In genomic region chr11:35797751-35798494, GRCm38 (mm10) we compare ENCODE assay signal across 8 mouse cellular contexts. TPM values are rescaled to one million over a fixed set of nuclear protein-coding genes. Genes with fewer than 3 reads are reported as not detected.
DNase-seq lines count a peak whose midpoint lies in the region; ATAC-seq lines count a peak whose summit lies in the region.

No protein-coding gene starts in this region.

- peaks cover 12% of the 10 kb centered on the region for H3K4me1 ChIP-seq in embryonic facial prominence, embryonic 15.5 days
- peaks cover 22% of the 10 kb centered on the region for H3K4me1 ChIP-seq in midbrain, embryonic 15.5 days

- H3K9ac ChIP-seq in embryonic facial prominence, embryonic 15.5 days: no peak overlapping the region
- peak overlapping the region; percentile 80 for H3K9ac ChIP-seq in midbrain, embryonic 15.5 days

- ATAC-seq in embryonic facial prominence, embryonic 15.5 days (ENCODE audit: insufficient number of reproducible peaks, low FRiP score, low TSS enrichment, low read depth): no peak
- peak; percentile 84 for ATAC-seq in midbrain, embryonic 15.5 days (replicated peaks)
- no peak for ATAC-seq in CD4-positive, CD25-positive, alpha-beta regulatory T cell, adult 4 months

- no peaks in the 10 kb centered on the region for H3K36me3 ChIP-seq in embryonic facial prominence, embryonic 15.5 days
- no peaks in the 10 kb centered on the region for H3K36me3 ChIP-seq in midbrain, embryonic 15.5 days (replicated peaks)

- H3K27me3 ChIP-seq in embryonic facial prominence, embryonic 15.5 days: peaks cover 47% of the 10 kb centered on the region
- peaks cover 17% of the 10 kb centered on the region for H3K27me3 ChIP-seq in midbrain, embryonic 15.5 days (replicated peaks)

- WGBS in embryonic facial prominence, embryonic 15.5 days: 5% methylated on average over 80 of the region's 86 CpGs
- WGBS in midbrain, embryonic 15.5 days: under 1% methylated on average over 79 of the region's 86 CpGs

- peak; percentile 4 for DNase-seq in adrenal gland, postnatal 10 days
- DNase-seq in adrenal gland, adult 8-10 months: no peak
- DNase-seq in ES-CJ7 (ENCODE audit: low read depth, low spot score): peak; percentile 19
- peak; percentile 30 for DNase-seq in layer of hippocampus, adult 8-10 months (ENCODE audit: low spot score in 2 of 2)
- DNase-seq in urinary bladder, postnatal 10 days (ENCODE audit: low spot score): no peak

- peak overlapping the region; percentile 65 for H3K4me2 ChIP-seq in embryonic facial prominence, embryonic 15.5 days (replicated peaks)
- H3K4me2 ChIP-seq in midbrain, embryonic 15.5 days: peak overlapping the region; percentile 85

- no peak overlapping the region for H3K27ac ChIP-seq in embryonic facial prominence, embryonic 15.5 days (replicated peaks)
- peak overlapping the region; percentile 91 for H3K27ac ChIP-seq in midbrain, embryonic 15.5 days

- H3K4me3 ChIP-seq in embryonic facial prominence, embryonic 15.5 days (replicated peaks): peak overlapping the region; percentile 40
- H3K4me3 ChIP-seq in midbrain, embryonic 15.5 days: peak overlapping the region; percentile 71

- no peaks in the 10 kb centered on the region for H3K9me3 ChIP-seq in embryonic facial prominence, embryonic 15.5 days (replicated peaks)
- no peaks in the 10 kb centered on the region for H3K9me3 ChIP-seq in midbrain, embryonic 15.5 days

RNA-seq across cellular contexts. Expression of gene Fbll1, which starts 0.8 kb away (rescaled TPM):
- total RNA-seq in adrenal gland, postnatal 10 days (2021): 1 to 10 TPM; 1.2 to 2.4 TPM
- 1 to 10 TPM in 1 of 4 experiments, under 1 TPM in 3; 0.31 to 1.1 (median 0.94) TPM for total RNA-seq in adrenal gland, adult 8-10 months (2022)
- 0.11 and 0.15 TPM in 2 replicates for polyA plus RNA-seq in embryonic facial prominence, embryonic 15.5 days (2015; fragmentation: Nextera tagmentation; extraction: Ambion mirVana)
- total RNA-seq in layer of hippocampus, adult 8-10 months (2022): 10 to 100 TPM; 37.1 to 42.2 (median 41.1) TPM
- 25.1 and 25.8 TPM in 2 replicates for polyA plus RNA-seq in midbrain, embryonic 15.5 days (2015; fragmentation: Nextera tagmentation; extraction: Ambion mirVana)
- polyA plus RNA-seq in CD4-positive, CD25-positive, alpha-beta regulatory T cell, adult 4 months (2017; shearing (Covaris generic)): not detected

RNA-seq across cellular contexts. Expression of gene Pank3, which starts 28.6 kb away (rescaled TPM):
- total RNA-seq in adrenal gland, postnatal 10 days (2021): 10 to 100 TPM; 50.6 to 50.7 TPM
- total RNA-seq in adrenal gland, adult 8-10 months (2022): 10 to 100 TPM; 59.5 to 82.6 (median 67.7) TPM
- polyA plus RNA-seq in embryonic facial prominence, embryonic 15.5 days (2015; fragmentation: Nextera tagmentation; extraction: Ambion mirVana): 13.1 and 14.5 TPM in 2 replicates
- total RNA-seq in layer of hippocampus, adult 8-10 months (2022): 10 to 100 TPM; 37.2 to 39.6 (median 38.7) TPM
- polyA plus RNA-seq in midbrain, embryonic 15.5 days (2015; fragmentation: Nextera tagmentation; extraction: Ambion mirVana): 19.5 and 20.7 TPM in 2 replicates
- 1 to 10 TPM; 6.6 to 8.9 TPM for polyA plus RNA-seq in CD4-positive, CD25-positive, alpha-beta regulatory T cell, adult 4 months (2017; shearing (Covaris generic))

RNA-seq across cellular contexts. Expression of gene Rars, which starts 36.4 kb away (rescaled TPM):
- 10 to 100 TPM; 57.9 to 61.6 TPM for total RNA-seq in adrenal gland, postnatal 10 days (2021)
- 10 to 100 TPM; 67.5 to 76.1 (median 74.2) TPM for total RNA-seq in adrenal gland, adult 8-10 months (2022)
- 77.1 and 77.8 TPM in 2 replicates for polyA plus RNA-seq in embryonic facial prominence, embryonic 15.5 days (2015; fragmentation: Nextera tagmentation; extraction: Ambion mirVana)
- total RNA-seq in layer of hippocampus, adult 8-10 months (2022): 10 to 100 TPM; 44.6 to 56.6 (median 51.4) TPM
- polyA plus RNA-seq in midbrain, embryonic 15.5 days (2015; fragmentation: Nextera tagmentation; extraction: Ambion mirVana): 68.2 and 68.6 TPM in 2 replicates
- 10 to 100 TPM; 68.2 to 75.9 TPM for polyA plus RNA-seq in CD4-positive, CD25-positive, alpha-beta regulatory T cell, adult 4 months (2017; shearing (Covaris generic))

Comparison
In these comparisons a context has a peak if more than half of its experiments do, and no peak if none do; other contexts are left out.
1. DNase-seq: peak in adrenal gland, postnatal 10 days (single experiment), ES-CJ7 (single experiment) and layer of hippocampus, adult 8-10 months (2 of 2); none in adrenal gland, adult 8-10 months (single experiment) and urinary bladder, postnatal 10 days (single experiment).
2. RNA of gene Fbll1, which starts 0.8 kb away (total RNA-seq): 37.1 to 42.2 TPM in layer of hippocampus, adult 8-10 months; 1.2 to 2.4 TPM in adrenal gland, postnatal 10 days and 0.31 to 1.1 TPM in adrenal gland, adult 8-10 months; every median in the first group is over 10 times any median in the second.